Mouse (Mus musculus): ENCODE data around the gene Tradd.

DNA sequence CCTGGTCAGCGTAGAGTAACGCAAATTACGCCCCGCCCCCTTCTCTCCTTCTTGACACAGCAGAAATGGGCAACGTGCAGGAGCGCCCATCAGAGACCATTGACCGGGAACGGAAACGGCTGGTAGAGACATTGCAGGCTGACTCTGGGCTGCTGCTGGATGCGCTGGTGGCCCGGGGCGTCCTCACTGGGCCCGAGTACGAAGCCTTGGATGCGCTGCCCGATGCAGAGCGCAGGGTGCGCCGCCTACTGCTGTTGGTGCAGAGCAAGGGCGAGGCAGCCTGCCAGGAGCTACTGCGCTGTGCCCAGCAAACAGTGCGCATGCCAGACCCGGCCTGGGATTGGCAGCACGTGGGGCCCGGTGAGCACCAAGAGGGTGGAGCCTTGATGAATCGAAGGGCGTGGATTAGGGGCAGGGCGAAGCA lies 14.5 kb upstream of the Tradd start:
- peak; percentile 35; the same call in 1 of the 2 replicates for TF ChIP-seq POLR2A (IDR thresholded peaks at IDR 0.05; ENCODE audit: extremely low read depth, insufficient read depth, low read length)
- TF ChIP-seq CTCF (IDR thresholded peaks at IDR 0.05; ENCODE audit: extremely low read depth, insufficient read depth, low read length), result no peak
